Mouse (Mus musculus) lung, adult 2 months (tissue): ENCODE results near the gene Cracr2b. TPM values are rescaled to one million over a fixed set of nuclear protein-coding genes. Genes with fewer than 3 reads are reported as not detected.

Source experiments
- DNase-seq: peaks from one replicate; pipeline ENCODE4 v3.0.0; 2022
- H3K4me1 ChIP-seq: fragments of 200-500 bp; 2 replicates; pipeline ENCODE4 v1.6.1; 2011; ENCODE audit warnings: low read length; ENCODE audit not compliant: control insufficient read depth, insufficient read depth
- H3K4me3 ChIP-seq: fragments of 200-500 bp; replicated peaks from 2 replicates; pipeline ENCODE3; 2011; ENCODE audit warnings: low read depth, mild to moderate bottlenecking, control low read depth, low read length; ENCODE audit errors: extremely low read depth
- CTCF ChIP-seq: fragments of 200-500 bp; IDR thresholded peaks from 2 replicates; pipeline ENCODE4 v1.5.1; 2011; ENCODE audit warnings: mild to moderate bottlenecking, low read length, control low read depth; ENCODE audit not compliant: insufficient read depth
- POLR2A ChIP-seq: fragments of 200-500 bp; IDR thresholded peaks from 2 replicates; pipeline ENCODE4 v1.6.1; 2011; ENCODE audit warnings: low read depth, mild to moderate bottlenecking, control low read depth, low read length, borderline replicate concordance; ENCODE audit errors: extremely low read depth
- WGBS: fragments of 180-500 bp; shearing (Covaris S2); methylation state at CpG from one replicate; pipeline ENCODE4 v1.1.7; 2018; 5-methylcytosine and 5-hydroxymethylcytosine counted together
- polyA plus RNA-seq: library from polyadenylated mRNA; depleted of rRNA; stranded (reverse); fragments of >200 nt; gene quantifications from 2 replicates; pipeline ENCODE4 v1.2.3, GENCODE M21; 2012

Cracr2b gene
- polyA plus RNA-seq, 1 experiment = 177 TPM

DNA sequence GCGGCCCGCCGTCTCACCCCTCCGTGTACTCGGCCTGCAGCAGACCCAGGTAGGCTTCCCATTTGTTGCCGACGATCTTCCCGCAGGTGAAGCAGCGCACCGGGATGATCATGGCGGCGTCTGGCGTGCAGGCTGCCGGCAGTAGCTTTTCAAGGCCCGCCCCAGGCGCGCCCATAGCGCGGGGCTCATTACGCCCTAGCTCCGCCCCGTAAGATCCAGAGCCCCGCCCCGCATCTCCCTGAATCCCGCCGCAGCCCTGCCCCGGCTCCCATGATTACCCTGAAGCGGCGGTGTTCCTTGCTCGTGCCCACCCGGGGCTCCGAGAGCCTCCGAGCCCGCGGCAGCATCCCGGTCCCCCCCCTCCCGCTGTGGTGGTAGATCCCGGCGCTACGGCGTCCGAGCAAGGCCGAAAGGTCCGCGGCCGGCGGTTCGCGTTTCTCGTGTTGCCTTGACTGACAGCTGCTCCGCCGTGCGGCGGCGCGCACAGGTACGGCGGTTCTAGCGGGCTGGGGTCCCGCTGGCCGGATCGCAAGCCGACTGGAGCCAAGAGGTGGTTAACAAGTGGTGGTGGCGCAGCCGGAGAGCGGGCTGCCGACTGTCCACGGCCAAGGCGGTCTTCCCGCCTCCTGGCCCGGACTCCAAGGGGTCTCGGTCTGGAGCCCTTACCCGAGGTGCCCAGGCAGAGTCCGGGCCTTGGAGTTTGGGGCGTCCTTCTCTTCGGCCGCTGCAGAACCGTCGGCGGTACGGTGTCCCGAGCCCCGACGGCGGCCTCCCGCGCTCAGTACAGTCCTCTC, 14.3 kb downstream of the Cracr2b start, which contains the start of the genes Polr2l and Tspan4:
Gene Polr2l (minus strand): TSS at position 122 of the 794 bp plus-strand sequence.
Gene Tspan4 (plus strand): TSS at position 230 of the 794 bp plus-strand sequence.
- Histone ChIP-seq H3K4me1 (peaks cover 14% of the 10 kb centered on the region; the same call in 1 of the 2 replicates), H3K4me3 (peak within 1 kb of the TSS; percentile 66)
- under 1% methylated on average over 87 of the region's 87 CpGs for WGBS
- peak; percentile 92 for DNase-seq
- TF ChIP-seq POLR2A (peak; percentile 71; the same call in 1 of the 2 replicates), CTCF (no peak)

DNA sequence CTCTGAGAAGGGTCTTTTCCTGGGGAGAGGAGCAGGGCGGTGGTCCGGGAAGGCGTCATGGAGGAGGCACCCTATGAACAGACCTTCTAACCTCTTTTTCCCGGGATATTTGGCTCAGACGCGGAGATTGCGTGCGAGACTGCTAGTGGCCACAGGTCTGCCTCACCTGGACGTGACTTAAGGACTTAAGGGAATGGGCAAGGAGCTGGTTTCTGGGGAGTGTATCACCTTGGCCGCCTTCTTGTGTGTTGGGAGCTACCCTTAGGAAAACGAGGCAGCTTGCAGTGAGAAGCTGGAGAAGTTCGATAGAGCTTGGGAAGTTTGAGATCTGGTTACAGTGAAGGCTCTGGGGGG, 14.9 kb downstream of the Cracr2b start:
- Histone ChIP-seq H3K4me1 (peaks cover 16% of the 10 kb centered on the region; the same call in 1 of the 2 replicates), H3K4me3 (peak overlapping the region; percentile 66)
- DNase-seq = no peak
- no peak for TF ChIP-seq CTCF
- TF ChIP-seq POLR2A = no peak
- WGBS = under 1% methylated on average over 12 of the region's 12 CpGs

DNA sequence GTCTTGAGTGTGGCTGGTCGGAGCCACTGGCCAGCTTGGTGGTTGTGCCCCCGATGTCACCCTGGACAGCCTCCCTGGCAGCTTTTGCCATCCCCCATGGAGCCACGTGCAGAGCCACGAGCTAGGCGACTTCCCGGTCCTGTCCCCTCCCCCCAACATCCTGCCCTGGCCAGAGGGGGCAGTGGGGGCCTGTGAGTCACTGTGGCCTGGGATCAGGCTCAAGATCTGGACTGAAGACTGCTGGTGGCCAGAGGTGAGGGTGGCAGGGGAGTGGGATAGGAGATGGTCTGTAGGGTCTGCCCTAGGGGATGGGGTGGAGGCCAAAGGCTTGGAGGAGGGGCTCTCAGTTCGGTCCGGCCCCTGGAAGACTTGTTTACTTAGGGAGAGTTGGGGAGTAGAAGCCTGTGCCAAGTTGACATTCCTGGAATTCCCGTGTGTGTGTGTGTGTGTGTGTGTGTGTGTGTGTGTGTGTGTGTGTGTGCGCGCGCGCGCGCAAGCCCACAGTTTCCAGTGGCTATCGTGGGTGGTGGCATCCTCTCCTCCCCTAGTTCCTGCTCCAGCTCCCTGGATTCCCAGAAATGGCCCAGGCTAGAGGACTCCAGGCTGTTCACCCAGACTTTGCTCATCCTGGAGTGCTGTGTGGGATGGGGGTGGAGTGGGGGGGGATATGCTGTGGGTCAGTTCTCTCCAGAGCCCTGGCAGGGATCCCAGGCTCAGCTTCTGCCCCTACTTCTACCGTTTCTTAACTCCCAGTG, 15.5 kb downstream of the Cracr2b start:
- DNase-seq = peak; percentile 92
- TF ChIP-seq CTCF (no peak), POLR2A (peak; percentile 51)
- peaks cover 21% of the 10 kb centered on the region for H3K4me1 ChIP-seq
- peak overlapping the region; percentile 66 for H3K4me3 ChIP-seq
- 0% methylated on average over 17 of the region's 17 CpGs for WGBS

DNA sequence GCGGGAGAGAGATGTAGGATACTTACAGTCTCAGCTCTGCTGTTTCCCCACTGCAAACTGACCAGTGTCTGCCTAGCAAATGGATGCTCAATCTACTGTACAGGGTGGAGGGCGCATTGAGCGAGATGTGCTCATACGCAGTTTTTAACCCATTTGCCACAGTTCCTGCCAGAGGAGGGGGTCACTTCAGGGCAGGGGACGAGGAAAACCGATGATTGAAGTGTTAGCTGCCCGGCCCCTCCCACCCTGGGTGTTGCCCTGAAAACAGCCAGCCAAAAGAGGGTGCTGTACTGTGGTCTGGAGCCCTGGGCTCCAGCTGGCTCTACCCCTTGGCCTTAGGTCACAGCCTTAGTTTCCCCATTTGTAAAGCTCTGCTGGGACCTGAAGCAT, 16.1 kb downstream of the Cracr2b start:
- no peak for DNase-seq
- H3K4me3 ChIP-seq = peak overlapping the region; percentile 66
- peaks cover 22% of the 10 kb centered on the region for H3K4me1 ChIP-seq
- TF ChIP-seq POLR2A (no peak), CTCF (no peak)
- WGBS = 1% methylated on average over 7 of the region's 7 CpGs

DNA sequence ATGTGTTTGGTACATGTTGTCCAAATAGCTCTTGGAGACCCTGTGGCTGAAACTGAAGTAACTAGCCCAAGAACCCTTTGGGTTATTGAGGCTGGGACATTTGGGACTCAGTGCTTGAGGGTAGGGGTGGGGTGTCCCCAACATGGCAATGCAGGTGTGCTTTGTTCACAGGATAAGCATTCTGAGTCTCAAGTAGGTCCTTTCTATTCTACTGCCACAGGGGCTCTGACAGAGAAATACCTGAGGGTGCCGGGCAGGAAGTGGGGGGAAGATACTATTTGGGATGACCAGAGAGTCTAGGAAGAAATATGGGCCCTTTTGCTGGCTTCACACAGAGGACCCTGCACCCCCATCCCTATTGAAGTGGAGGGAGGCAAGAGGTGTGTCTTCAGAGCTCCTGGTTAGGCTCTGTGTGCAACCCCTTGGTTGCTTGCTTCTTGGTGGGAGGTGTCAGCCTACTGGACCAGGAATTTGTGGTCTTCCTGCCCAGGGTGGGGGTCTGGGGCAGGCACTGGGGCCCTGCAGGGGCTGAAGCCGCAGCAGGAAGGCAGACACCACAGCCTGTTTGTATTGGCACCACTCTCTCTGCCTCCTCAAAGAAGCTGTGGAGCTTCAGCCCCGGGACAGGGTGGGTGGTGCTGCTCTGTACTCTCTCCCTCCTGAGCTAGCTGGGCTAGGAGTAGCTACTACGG, 16.8 kb downstream of the Cracr2b start:
- 14% methylated on average over 4 of the region's 4 CpGs for WGBS
- TF ChIP-seq POLR2A = no peak
- no peak for TF ChIP-seq CTCF
- H3K4me1 ChIP-seq = peaks cover 23% of the 10 kb centered on the region
- H3K4me3 ChIP-seq = no peak overlapping the region
- peak; percentile 25 for DNase-seq

DNA sequence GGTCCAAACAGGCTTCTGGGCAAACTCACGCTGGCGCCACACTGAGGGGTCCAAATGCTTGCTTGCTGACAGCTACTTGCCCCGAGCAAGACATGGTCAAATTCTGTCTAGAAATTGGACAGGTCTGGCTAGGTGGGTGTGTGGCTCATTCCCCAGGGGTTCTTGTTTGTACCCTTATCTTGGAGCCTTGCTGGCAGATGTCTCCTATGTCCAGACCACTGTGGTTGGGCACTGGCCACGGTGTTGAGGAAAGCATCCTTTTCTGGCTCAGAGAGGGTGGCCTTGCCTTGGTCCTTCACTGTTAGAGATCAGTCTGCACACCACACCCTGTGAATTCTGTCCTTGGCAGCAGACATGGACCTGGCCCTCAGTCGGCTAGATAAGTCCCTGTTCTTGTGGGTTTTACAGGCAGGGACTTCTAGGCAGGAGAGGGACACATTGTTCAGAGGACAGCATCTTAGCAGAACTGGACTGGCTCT, 17.4 kb downstream of the Cracr2b start:
- 36% methylated on average over 5 of the region's 5 CpGs for WGBS
- no peak overlapping the region for H3K4me3 ChIP-seq
- DNase-seq = no peak
- TF ChIP-seq CTCF (no peak), POLR2A (no peak)
- peaks cover 23% of the 10 kb centered on the region for H3K4me1 ChIP-seq

DNA sequence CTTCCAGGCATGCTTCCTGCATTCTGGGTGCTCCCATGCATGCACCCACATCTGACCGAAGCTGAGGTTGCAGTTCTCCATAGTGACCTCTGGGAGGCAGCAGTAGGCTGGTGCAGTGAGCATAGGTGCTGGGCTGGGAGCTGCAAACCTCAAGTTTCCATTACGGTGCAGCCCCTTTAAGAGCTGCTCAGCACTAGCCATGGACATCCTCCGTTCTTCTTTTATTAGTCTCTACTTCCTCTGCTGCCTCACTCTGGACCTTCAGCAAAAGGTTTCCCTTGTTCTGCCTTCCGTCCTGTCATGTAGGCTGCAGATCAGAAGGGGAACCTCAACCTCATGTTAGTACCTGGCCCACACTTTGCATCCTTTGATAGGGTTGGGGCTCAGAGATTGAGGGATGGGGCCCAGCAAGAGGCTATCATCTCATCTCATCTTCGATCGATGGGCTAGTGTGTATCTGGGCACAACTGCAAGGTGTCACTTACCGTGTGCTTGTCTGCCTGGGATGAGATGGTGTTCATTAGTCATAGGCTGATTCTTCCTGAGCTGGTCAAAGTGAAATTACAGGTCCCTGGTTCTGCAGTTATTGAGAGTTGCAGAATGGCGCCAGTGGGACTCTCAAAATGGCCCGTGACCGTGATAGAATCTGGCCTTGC, 20.1 kb downstream of the Cracr2b start:
- DNase-seq = peak; percentile 65
- TF ChIP-seq POLR2A = no peak
- peak; percentile 99 for TF ChIP-seq CTCF
- 12% methylated on average over 10 of the region's 10 CpGs for WGBS
- H3K4me1 ChIP-seq = peaks cover 21% of the 10 kb centered on the region
- no peak overlapping the region for H3K4me3 ChIP-seq

DNA sequence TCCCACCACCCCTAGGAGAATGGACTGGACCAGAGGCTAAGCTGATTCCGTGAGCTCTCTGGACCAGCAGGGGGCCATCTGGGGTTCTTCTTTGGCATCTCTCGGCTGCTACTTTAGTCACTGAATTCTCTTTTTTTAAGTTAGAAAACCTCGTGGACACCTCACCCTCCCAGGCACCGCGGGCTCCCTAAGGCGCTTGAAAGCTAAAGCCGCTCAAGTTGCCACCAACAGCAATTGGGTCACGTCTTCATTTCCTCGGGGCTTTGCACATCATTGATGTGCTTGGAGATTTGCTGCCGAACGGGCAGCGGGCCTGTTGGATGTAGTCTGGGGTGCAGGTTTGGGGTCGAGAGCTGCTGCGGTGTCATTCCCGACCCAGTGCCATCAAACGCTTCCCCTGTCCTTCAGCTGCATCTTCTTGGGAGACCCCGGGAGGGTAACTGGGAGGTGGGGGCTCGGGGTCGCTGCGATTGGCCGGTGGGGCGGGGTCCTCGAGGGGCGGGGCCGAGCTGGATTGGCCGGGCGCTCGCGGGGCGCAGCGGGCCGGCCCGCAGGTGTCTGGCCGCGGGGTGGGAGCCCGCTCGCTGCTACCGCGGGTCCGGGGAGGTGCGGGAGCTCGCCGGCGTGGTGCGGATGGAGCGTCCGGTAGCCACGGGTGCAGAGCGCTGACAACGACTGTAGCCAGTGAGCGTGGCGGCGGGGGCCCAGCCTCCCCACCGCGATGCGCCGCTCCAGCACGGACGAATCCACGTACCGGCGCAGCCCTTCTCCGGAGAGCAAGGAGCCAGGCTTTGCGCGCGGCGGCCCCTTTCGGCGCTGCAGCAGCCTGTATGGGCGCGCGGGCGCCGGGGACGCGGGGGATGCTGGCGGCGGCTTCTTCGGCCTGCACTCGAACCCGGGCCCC, 20.9 kb downstream of the Cracr2b start:
- DNase-seq = peak; percentile 53
- 2% methylated on average over 76 of the region's 81 CpGs for WGBS

More for the DNA sequence above, 20.9 kb downstream of the Cracr2b start:
- TF ChIP-seq CTCF = peak; percentile 52
- TF ChIP-seq POLR2A = no peak
- peaks cover 21% of the 10 kb centered on the region for H3K4me1 ChIP-seq
- peak overlapping the region; percentile 46 for H3K4me3 ChIP-seq
